Mouse (Mus musculus) CD4-positive, CD25-positive, alpha-beta regulatory T cell, adult 9 weeks (primary cell): ENCODE results near the gene Osbpl3. TPM values are rescaled to one million over a fixed set of nuclear protein-coding genes. Genes with fewer than 3 reads are reported as not detected.

ENCODE experiments used
- polyA plus RNA-seq: library from polyadenylated mRNA; unstranded; fragments of 100-300 nt; shearing (Covaris generic); gene quantifications from one replicate; pipeline ENCODE4 v1.2.1, GENCODE M21; 2017

The Osbpl3 gene
- 50.3 TPM for polyA plus RNA-seq

DNA sequence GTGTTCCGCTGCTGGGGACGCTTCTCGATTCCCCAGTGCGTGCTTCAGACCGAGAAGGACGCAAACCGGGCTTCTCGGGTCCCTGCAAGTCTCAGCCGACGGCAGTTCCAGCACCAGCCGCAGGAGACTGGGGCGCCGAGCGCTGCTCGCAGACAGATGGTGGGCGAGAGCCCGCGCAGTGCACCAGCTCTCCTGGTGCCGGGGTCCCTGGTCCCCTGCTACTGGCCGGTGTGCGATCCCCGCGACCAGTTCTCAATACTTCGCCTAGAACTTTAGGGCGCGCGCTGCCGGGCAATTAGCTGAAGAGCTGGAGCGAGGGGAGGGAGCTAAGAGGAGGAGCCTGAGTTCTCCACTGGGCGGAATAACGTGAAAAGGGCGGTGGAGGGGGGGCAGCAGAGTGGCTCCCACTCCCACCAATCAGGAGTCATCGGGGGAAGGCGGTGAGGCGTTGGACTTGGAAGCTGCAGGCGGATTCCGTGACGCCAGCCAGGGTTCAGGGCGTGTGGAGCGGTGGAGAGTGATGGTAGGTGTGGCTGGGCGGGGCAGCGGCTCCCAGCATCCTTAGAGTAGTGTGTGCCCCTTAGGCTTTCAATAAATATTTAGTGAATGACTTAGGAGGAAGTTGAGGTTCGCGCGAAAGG, at the start of gene Osbpl3:
Osbpl3 (minus strand) TSS at position 373 of the 641 bp plus-strand sequence.

DNA sequence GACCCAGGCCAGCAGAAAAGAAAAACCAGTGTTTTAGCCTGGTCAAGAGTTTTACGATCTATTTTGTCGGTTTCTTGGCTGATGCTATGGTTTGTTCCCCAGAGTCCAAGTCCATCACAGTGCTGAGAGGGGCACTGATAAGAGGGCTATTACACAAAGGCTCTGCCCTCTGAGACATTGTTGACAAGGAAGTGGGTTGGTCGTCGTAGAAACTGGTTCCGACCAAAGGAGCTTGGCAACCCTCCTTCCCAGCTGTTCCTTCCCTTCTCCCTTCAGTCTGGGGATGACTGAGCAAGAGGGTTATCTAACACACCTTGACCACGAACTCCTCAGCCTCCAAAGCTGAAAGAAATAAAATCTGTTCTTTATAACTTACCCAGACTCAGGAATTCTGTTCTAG, 192.3 kb downstream of the Osbpl3 start, which contains the start of gene Gsdme:
Gsdme (minus strand) TSS at position 193 of the 400 bp plus-strand sequence.

Other genes with a start within 250 kb of the Osbpl3 start
- gene Gsdme, start 192.3 kb downstream of the Osbpl3 start, polyA plus RNA-seq = 4.2 TPM
- 29.6 TPM for gene Cycs, start 110.3 kb upstream of the Osbpl3 start, polyA plus RNA-seq
- 0.65 TPM for gene 4921507P07Rik, start 140.4 kb upstream of the Osbpl3 start, polyA plus RNA-seq
- not detected for gene Npvf, start 198.2 kb upstream of the Osbpl3 start, polyA plus RNA-seq